Mouse (Mus musculus): Measurements from ENCODE around the gene Inpp5k. TPM values are rescaled to one million over a fixed set of nuclear protein-coding genes. Genes with fewer than 3 reads are reported as not detected.

Gene Inpp5k
- total and polyA plus RNA-seq, 2 experiments from 2014 or later = 29.2 to 64.6 TPM

GRCm38 (mm10) chr11:75673411-75673810 lies 42.6 kb downstream of the Inpp5k start:
- no peaks in the 10 kb centered on the region for H3K27me3 ChIP-seq (ENCODE audit: control insufficient read depth, insufficient read depth, low read length)
- no peak overlapping the region for H3K4me3 ChIP-seq (ENCODE audit: low read depth, low read length)
- H3K27ac ChIP-seq (ENCODE audit: low read depth) = no peak overlapping the region
- peaks cover 57% of the 10 kb centered on the region for H3K36me3 ChIP-seq (replicated peaks; ENCODE audit: control insufficient read depth, insufficient read depth, low read length)
- H3K4me2 ChIP-seq (ENCODE audit: low read depth, low read length) = no peak overlapping the region
- ATAC-seq (ENCODE audit: insufficient read depth, low read depth) (no peak), DNase-seq (ENCODE audit: low spot score) (no peak)
- peaks cover 2% of the 10 kb centered on the region; the same call in 1 of the 2 replicates for H3K4me1 ChIP-seq (ENCODE audit: control insufficient read depth, insufficient read depth)
- H3K9ac ChIP-seq (replicated peaks; ENCODE audit: low read depth, low read length) = no peak overlapping the region
- no peaks in the 10 kb centered on the region for H3K9me3 ChIP-seq (replicated peaks; ENCODE audit: control insufficient read depth, low read length)
- TF ChIP-seq CTCF (IDR thresholded peaks at IDR 0.05; ENCODE audit: low read depth) = no peak
- no peak for TF ChIP-seq EP300 (IDR thresholded peaks at IDR 0.05; ENCODE audit: low read depth)
- 91% methylated on average over 5 of the region's 5 CpGs for WGBS

- WGBS = 73% methylated on average over 3 of the region's 3 CpGs
- ATAC-seq (ENCODE audit: insufficient read depth, low read depth) (no peak), DNase-seq (ENCODE audit: low spot score) (no peak)
- H3K4me3 ChIP-seq (ENCODE audit: low read depth, low read length) = no peak overlapping the region
- peaks cover 42% of the 10 kb centered on the region for H3K36me3 ChIP-seq (replicated peaks; ENCODE audit: control insufficient read depth, insufficient read depth, low read length)
- H3K27ac ChIP-seq (ENCODE audit: low read depth) = no peak overlapping the region
- H3K9ac ChIP-seq (replicated peaks; ENCODE audit: low read depth, low read length) = no peak overlapping the region
- no peak overlapping the region for H3K4me2 ChIP-seq (ENCODE audit: low read depth, low read length)
- H3K4me1 ChIP-seq (ENCODE audit: control insufficient read depth, insufficient read depth) = peaks cover 4% of the 10 kb centered on the region; the same call in 1 of the 2 replicates
- H3K27me3 ChIP-seq (ENCODE audit: control insufficient read depth, insufficient read depth, low read length) = no peaks in the 10 kb centered on the region
- TF ChIP-seq CTCF (IDR thresholded peaks at IDR 0.05; ENCODE audit: low read depth) = no peak
- TF ChIP-seq EP300 (IDR thresholded peaks at IDR 0.05; ENCODE audit: low read depth) = no peak
- no peaks in the 10 kb centered on the region for H3K9me3 ChIP-seq (replicated peaks; ENCODE audit: control insufficient read depth, low read length)
Observed at GRCm38 (mm10) chr11:75674875-75675274, 44.1 kb downstream of the Inpp5k start.

- no peak for TF ChIP-seq CTCF (IDR thresholded peaks at IDR 0.05; ENCODE audit: low read depth)
- TF ChIP-seq EP300 (IDR thresholded peaks at IDR 0.05; ENCODE audit: low read depth) = 0 out of 2 replicates have a peak, but pooled peaks have one; percentile 16
Observed at GRCm38 (mm10) chr11:75677881-75678746, 47.3 kb downstream of the Inpp5k start.

GRCm38 (mm10) chr11:75678747-75679438 lies 48.1 kb downstream of the Inpp5k start, which contains the start of gene Crk:
TSS of gene Crk (plus strand) at chr11:75679259.
- TF ChIP-seq EP300 (IDR thresholded peaks at IDR 0.05; ENCODE audit: low read depth) (no peak), CTCF (IDR thresholded peaks at IDR 0.05; ENCODE audit: low read depth) (no peak)
- H3K9me3 ChIP-seq (replicated peaks; ENCODE audit: control insufficient read depth, low read length) = no peaks in the 10 kb centered on the region
- H3K4me2 ChIP-seq (ENCODE audit: low read depth, low read length) = peak within 1 kb of the TSS; percentile 74
- H3K27me3 ChIP-seq (ENCODE audit: control insufficient read depth, insufficient read depth, low read length) = no peaks in the 10 kb centered on the region
- under 1% methylated on average over 49 of the region's 55 CpGs for WGBS
- ATAC-seq (ENCODE audit: insufficient read depth, low read depth) (peak; percentile 98), DNase-seq (ENCODE audit: low spot score) (peak; percentile 98)
- H3K4me1 ChIP-seq (ENCODE audit: control insufficient read depth, insufficient read depth) = peaks cover 20% of the 10 kb centered on the region
- H3K4me3 ChIP-seq (ENCODE audit: low read depth, low read length) = peak within 1 kb of the TSS; percentile 81
- peak within 1 kb of the TSS; percentile 97 for H3K27ac ChIP-seq (ENCODE audit: low read depth)
- peaks cover 8% of the 10 kb centered on the region; the same call in 1 of the 2 replicates for H3K36me3 ChIP-seq (replicated peaks; ENCODE audit: control insufficient read depth, insufficient read depth, low read length)
- peak within 1 kb of the TSS; percentile 96 for H3K9ac ChIP-seq (replicated peaks; ENCODE audit: low read depth, low read length)

More at GRCm38 (mm10) chr11:75677881-75678746, 47.3 kb downstream of the Inpp5k start:
- Histone ChIP-seq H3K27ac (ENCODE audit: low read depth) (peak overlapping the region; percentile 56), H3K9me3 (replicated peaks; ENCODE audit: control insufficient read depth, low read length) (no peaks in the 10 kb centered on the region), H3K4me1 (ENCODE audit: control insufficient read depth, insufficient read depth) (peaks cover 20% of the 10 kb centered on the region), H3K27me3 (ENCODE audit: control insufficient read depth, insufficient read depth, low read length) (no peaks in the 10 kb centered on the region), H3K4me2 (ENCODE audit: low read depth, low read length) (peak overlapping the region; percentile 66), H3K4me3 (ENCODE audit: low read depth, low read length) (peak overlapping the region; percentile 81), H3K9ac (replicated peaks; ENCODE audit: low read depth, low read length) (peak overlapping the region; percentile 38), H3K36me3 (replicated peaks; ENCODE audit: control insufficient read depth, insufficient read depth, low read length) (peaks cover 11% of the 10 kb centered on the region)
- WGBS = 77% methylated on average over 3 of the region's 3 CpGs
- ATAC-seq (ENCODE audit: insufficient read depth, low read depth) (no peak), DNase-seq (ENCODE audit: low spot score) (no peak)

- ATAC-seq (ENCODE audit: insufficient read depth, low read depth) (peak; percentile 67), DNase-seq (ENCODE audit: low spot score) (peak; percentile 82)
- TF ChIP-seq CTCF (IDR thresholded peaks at IDR 0.05; ENCODE audit: low read depth) (peak; percentile 50), EP300 (IDR thresholded peaks at IDR 0.05; ENCODE audit: low read depth) (no peak)
- Histone ChIP-seq H3K27me3 (ENCODE audit: control insufficient read depth, insufficient read depth, low read length) (no peaks in the 10 kb centered on the region), H3K4me2 (ENCODE audit: low read depth, low read length) (peak overlapping the region; percentile 74), H3K9me3 (replicated peaks; ENCODE audit: control insufficient read depth, low read length) (no peaks in the 10 kb centered on the region), H3K36me3 (replicated peaks; ENCODE audit: control insufficient read depth, insufficient read depth, low read length) (peaks cover 6% of the 10 kb centered on the region; the same call in 1 of the 2 replicates), H3K4me3 (ENCODE audit: low read depth, low read length) (peak overlapping the region; percentile 81), H3K27ac (ENCODE audit: low read depth) (peak overlapping the region; percentile 97), H3K9ac (replicated peaks; ENCODE audit: low read depth, low read length) (peak overlapping the region; percentile 96), H3K4me1 (ENCODE audit: control insufficient read depth, insufficient read depth) (peaks cover 20% of the 10 kb centered on the region)
- under 1% methylated on average over 41 of the region's 43 CpGs for WGBS
Observed at GRCm38 (mm10) chr11:75679439-75680171, 48.8 kb downstream of the Inpp5k start.

Data from heart, postnatal 0 days (tissue).